Mouse (Mus musculus): ENCODE data around the gene Slc25a44. TPM values are rescaled to one million over a fixed set of nuclear protein-coding genes. Genes with fewer than 3 reads are reported as not detected.

The Slc25a44 gene
- polyA plus RNA-seq, 1 experiment from 2014 or later = 30.4 TPM

- H3K27me3 ChIP-seq (replicated peaks; ENCODE audit: control insufficient read depth, insufficient read depth, low read length) = peaks cover 21% of the 10 kb centered on the region
- TF ChIP-seq CTCF (IDR thresholded peaks at IDR 0.05; ENCODE audit: low read depth) = no peak
- no peak within 1 kb of the TSS for H3K9ac ChIP-seq (ENCODE audit: low read depth, low read length)
- H3K36me3 ChIP-seq (ENCODE audit: control insufficient read depth, insufficient read depth) = peaks cover 33% of the 10 kb centered on the region
- 6% methylated on average over 16 of the region's 16 CpGs for WGBS
- no peak for ATAC-seq
- no peaks in the 10 kb centered on the region for H3K4me1 ChIP-seq (replicated peaks; ENCODE audit: control insufficient read depth, insufficient read depth, low read length)
- H3K4me2 ChIP-seq (replicated peaks; ENCODE audit: low read depth) = peak within 1 kb of the TSS; percentile 45
- H3K9me3 ChIP-seq (ENCODE audit: control insufficient read depth) = no peaks in the 10 kb centered on the region
- no peak within 1 kb of the TSS for H3K27ac ChIP-seq (ENCODE audit: low read depth, low read length)
- 0 out of 2 replicates have a peak within 1 kb of the TSS, but pooled peaks have one; percentile 13 for H3K4me3 ChIP-seq (ENCODE audit: low read depth, low read length)
These were observed 60.6 kb downstream of the Slc25a44 start, which contains the start of gene Paqr6 for GRCm38 (mm10) chr3:88364337-88364736. Gene Paqr6, plus strand, starts transcription at chr3:88364584.

- ATAC-seq = 0 out of 2 replicates have a peak, but pooled peaks have one; percentile 31
- WGBS = 30% methylated on average over 4 of the region's 4 CpGs
- no peak for TF ChIP-seq CTCF (IDR thresholded peaks at IDR 0.05; ENCODE audit: low read depth)
- H3K9me3 ChIP-seq (ENCODE audit: control insufficient read depth) = no peaks in the 10 kb centered on the region
- no peak overlapping the region for H3K27ac ChIP-seq (ENCODE audit: low read depth, low read length)
- no peak overlapping the region for H3K4me2 ChIP-seq (replicated peaks; ENCODE audit: low read depth)
- H3K4me1 ChIP-seq (replicated peaks; ENCODE audit: control insufficient read depth, insufficient read depth, low read length) = no peaks in the 10 kb centered on the region
- H3K9ac ChIP-seq (ENCODE audit: low read depth, low read length) = no peak overlapping the region
- H3K27me3 ChIP-seq (replicated peaks; ENCODE audit: control insufficient read depth, insufficient read depth, low read length) = peaks cover 21% of the 10 kb centered on the region
- no peak overlapping the region for H3K4me3 ChIP-seq (ENCODE audit: low read depth, low read length)
- H3K36me3 ChIP-seq (ENCODE audit: control insufficient read depth, insufficient read depth) = peaks cover 40% of the 10 kb centered on the region
These were observed 61.2 kb downstream of the Slc25a44 start for GRCm38 (mm10) chr3:88363700-88364099.

GRCm38 (mm10) chr3:88361612-88362313, 63.2 kb downstream of the Slc25a44 start:
- Histone ChIP-seq H3K4me1 (replicated peaks; ENCODE audit: control insufficient read depth, insufficient read depth, low read length) (no peaks in the 10 kb centered on the region), H3K9ac (ENCODE audit: low read depth, low read length) (no peak overlapping the region), H3K4me3 (ENCODE audit: low read depth, low read length) (no peak overlapping the region), H3K9me3 (ENCODE audit: control insufficient read depth) (no peaks in the 10 kb centered on the region), H3K27me3 (replicated peaks; ENCODE audit: control insufficient read depth, insufficient read depth, low read length) (peaks cover 21% of the 10 kb centered on the region), H3K4me2 (replicated peaks; ENCODE audit: low read depth) (no peak overlapping the region), H3K27ac (ENCODE audit: low read depth, low read length) (no peak overlapping the region), H3K36me3 (ENCODE audit: control insufficient read depth, insufficient read depth) (peaks cover 59% of the 10 kb centered on the region)
- ATAC-seq = no peak
- no peak for TF ChIP-seq CTCF (IDR thresholded peaks at IDR 0.05; ENCODE audit: low read depth)
- 90% methylated on average over 2 of the region's 2 CpGs for WGBS

- no peak overlapping the region for H3K9ac ChIP-seq (ENCODE audit: low read depth, low read length)
- H3K4me1 ChIP-seq (replicated peaks; ENCODE audit: control insufficient read depth, insufficient read depth, low read length) = no peaks in the 10 kb centered on the region
- no peak for ATAC-seq
- H3K27ac ChIP-seq (ENCODE audit: low read depth, low read length) = no peak overlapping the region
- WGBS = 68% methylated on average over 6 of the region's 6 CpGs
- no peak overlapping the region for H3K4me3 ChIP-seq (ENCODE audit: low read depth, low read length)
- H3K36me3 ChIP-seq (ENCODE audit: control insufficient read depth, insufficient read depth) = peaks cover 66% of the 10 kb centered on the region
- no peaks in the 10 kb centered on the region for H3K9me3 ChIP-seq (ENCODE audit: control insufficient read depth)
- peaks cover 19% of the 10 kb centered on the region for H3K27me3 ChIP-seq (replicated peaks; ENCODE audit: control insufficient read depth, insufficient read depth, low read length)
- no peak for TF ChIP-seq CTCF (IDR thresholded peaks at IDR 0.05; ENCODE audit: low read depth)
- no peak overlapping the region for H3K4me2 ChIP-seq (replicated peaks; ENCODE audit: low read depth)
These were observed 63.8 kb downstream of the Slc25a44 start for GRCm38 (mm10) chr3:88361096-88361495.

Small RNA genes lying within 50 kb of the gene (microRNA-seq; reads per million reads assigned to microRNA genes)
- gene Mir7011 = not detected

Other genes starting within 250 kb of the Slc25a44 start
- 0.60 and 0.65 TPM in 2 replicates for gene Rhbg, start 170.4 kb downstream of the Slc25a44 start, polyA plus RNA-seq (2015; fragmentation: Nextera tagmentation; extraction: Ambion mirVana)
- 0.13 and 0.18 TPM in 2 replicates for gene Gm38392, start 137.9 kb downstream of the Slc25a44 start, polyA plus RNA-seq (2015; fragmentation: Nextera tagmentation; extraction: Ambion mirVana)
- 6.1 and 7.2 TPM in 2 replicates for gene Tsacc, start 128.1 kb downstream of the Slc25a44 start, polyA plus RNA-seq (2015; fragmentation: Nextera tagmentation; extraction: Ambion mirVana)
- gene Cct3, start 128.0 kb downstream of the Slc25a44 start, polyA plus RNA-seq (2015; fragmentation: Nextera tagmentation; extraction: Ambion mirVana) = 170 and 175 TPM in 2 replicates
- 589 and 649 TPM in 2 replicates for gene Glmp, start 100.1 kb downstream of the Slc25a44 start, polyA plus RNA-seq (2015; fragmentation: Nextera tagmentation; extraction: Ambion mirVana)
- 13.5 and 14.0 TPM in 2 replicates for gene Tmem79, start 89.0 kb downstream of the Slc25a44 start, polyA plus RNA-seq (2015; fragmentation: Nextera tagmentation; extraction: Ambion mirVana)
- 12.6 and 13.7 TPM in 2 replicates for gene Smg5, start 88.9 kb downstream of the Slc25a44 start, polyA plus RNA-seq (2015; fragmentation: Nextera tagmentation; extraction: Ambion mirVana)
- 2.3 and 3.3 TPM in 2 replicates for gene Paqr6, start 60.6 kb downstream of the Slc25a44 start, polyA plus RNA-seq (2015; fragmentation: Nextera tagmentation; extraction: Ambion mirVana)
- gene Bglap3, start 52.4 kb downstream of the Slc25a44 start, polyA plus RNA-seq (2015; fragmentation: Nextera tagmentation; extraction: Ambion mirVana) = 72.5 and 81.0 TPM in 2 replicates
- not detected in 2 replicates for gene Bglap2, start 46.4 kb downstream of the Slc25a44 start, polyA plus RNA-seq (2015; fragmentation: Nextera tagmentation; extraction: Ambion mirVana)
- not detected in 2 replicates for gene Bglap, start 40.7 kb downstream of the Slc25a44 start, polyA plus RNA-seq (2015; fragmentation: Nextera tagmentation; extraction: Ambion mirVana)
- gene Pmf1, start 14.8 kb downstream of the Slc25a44 start, polyA plus RNA-seq (2015; fragmentation: Nextera tagmentation; extraction: Ambion mirVana) = 61.2 and 62.5 TPM in 2 replicates
- 93.1 and 101 TPM in 2 replicates for gene Sema4a, start 36.0 kb upstream of the Slc25a44 start, polyA plus RNA-seq (2015; fragmentation: Nextera tagmentation; extraction: Ambion mirVana)
- 92.5 and 96.5 TPM in 2 replicates for gene Lmna, start 84.8 kb upstream of the Slc25a44 start, polyA plus RNA-seq (2015; fragmentation: Nextera tagmentation; extraction: Ambion mirVana)
- gene Mex3a, start 107.3 kb upstream of the Slc25a44 start, polyA plus RNA-seq (2015; fragmentation: Nextera tagmentation; extraction: Ambion mirVana) = 2.8 TPM in 2 replicates
- gene Rab25, start 123.2 kb upstream of the Slc25a44 start, polyA plus RNA-seq (2015; fragmentation: Nextera tagmentation; extraction: Ambion mirVana) = 79.5 and 89.2 TPM in 2 replicates
- gene Lamtor2, start 127.9 kb upstream of the Slc25a44 start, polyA plus RNA-seq (2015; fragmentation: Nextera tagmentation; extraction: Ambion mirVana) = 171 and 183 TPM in 2 replicates
- 17.3 and 19.2 TPM in 2 replicates for gene Ubqln4, start 128.6 kb upstream of the Slc25a44 start, polyA plus RNA-seq (2015; fragmentation: Nextera tagmentation; extraction: Ambion mirVana)
- 249 and 268 TPM in 2 replicates for gene Ssr2, start 150.7 kb upstream of the Slc25a44 start, polyA plus RNA-seq (2015; fragmentation: Nextera tagmentation; extraction: Ambion mirVana)
- gene Arhgef2, start 180.8 kb upstream of the Slc25a44 start, polyA plus RNA-seq (2015; fragmentation: Nextera tagmentation; extraction: Ambion mirVana) = 21.6 and 22.1 TPM in 2 replicates
- not detected in 2 replicates for gene Rxfp4, start 228.0 kb upstream of the Slc25a44 start, polyA plus RNA-seq (2015; fragmentation: Nextera tagmentation; extraction: Ambion mirVana)

All from intestine, postnatal 0 days (tissue).